Mouse (Mus musculus) limb, embryonic 14.5 days (tissue): ENCODE results near the gene Slc25a35. TPM values are rescaled to one million over a fixed set of nuclear protein-coding genes. Genes with fewer than 3 reads are reported as not detected.
A peak's percentile ranks its signal among the peaks of the same experiment; 100 is the strongest.

Experiments
- ATAC-seq: fragments of 200-750 bp; cut with Nextera tagmentation; 2 replicates; pipeline ENCODE4 v1.8.0; 2017; ENCODE audit warnings: low read depth, moderate number of reproducible peaks, moderate TSS enrichment; ENCODE audit not compliant: low FRiP score
- DNase-seq: peaks from one replicate; pipeline ENCODE4 v3.0.0-alpha.2; 2015; ENCODE audit warnings: low spot score
- H3K27ac ChIP-seq: fragments of 300-500 bp; sonication (generic); replicated peaks from 2 replicates; pipeline ENCODE4 v1.5.1; 2014; ENCODE audit warnings: low read depth, mild to moderate bottlenecking, low read length, moderate library complexity, mixed read lengths
- H3K27me3 ChIP-seq: fragments of 300-500 bp; sonication (generic); 2 replicates; pipeline ENCODE4 v1.6.1; 2014; ENCODE audit warnings: low read length, mixed read lengths; ENCODE audit not compliant: control insufficient read depth, insufficient read depth
- H3K36me3 ChIP-seq: fragments of 300-500 bp; sonication (generic); 2 replicates; pipeline ENCODE4 v1.6.1; 2014; ENCODE audit warnings: mild to moderate bottlenecking, low read length, moderate library complexity, mixed read lengths; ENCODE audit not compliant: control insufficient read depth, insufficient read depth
- H3K4me1 ChIP-seq: fragments of 300-500 bp; sonication (generic); 2 replicates; pipeline ENCODE4 v1.6.1; 2014; ENCODE audit warnings: antibody characterized with exemption, low read length, mixed read lengths; ENCODE audit not compliant: control insufficient read depth, insufficient read depth
- H3K4me2 ChIP-seq: fragments of 300-500 bp; sonication (generic); replicated peaks from 2 replicates; pipeline ENCODE4 v1.6.1; 2014; ENCODE audit warnings: low read depth, mild to moderate bottlenecking, low read length, moderate library complexity; ENCODE audit not compliant: severe bottlenecking
- H3K4me3 ChIP-seq: fragments of 300-500 bp; sonication (generic); replicated peaks from 2 replicates; pipeline ENCODE4 v1.5.1; 2014; ENCODE audit warnings: low read length
- H3K9ac ChIP-seq: fragments of 300-500 bp; sonication (generic); 2 replicates; pipeline ENCODE4 v1.6.1; 2014; ENCODE audit warnings: mild to moderate bottlenecking, low read depth, low read length, moderate library complexity; ENCODE audit not compliant: severe bottlenecking
- H3K9me3 ChIP-seq: fragments of 300-500 bp; sonication (generic); 2 replicates; pipeline ENCODE4 v1.6.1; 2016; ENCODE audit warnings: low read length; ENCODE audit not compliant: control insufficient read depth
- POLR2A ChIP-seq: fragments of 200-500 bp; IDR thresholded peaks from 2 replicates; pipeline ENCODE4 v1.8.0; 2012; ENCODE audit warnings: inconsistent platforms, mild to moderate bottlenecking, moderate library complexity, borderline replicate concordance; ENCODE audit not compliant: insufficient read depth, insufficient read length; ENCODE audit errors: extremely low read depth
- WGBS: fragments of 180-500 bp; shearing (Covaris S2); extraction: QIAGEN DNeasy Blood & Tissue Kit; methylation state at CpG from one replicate; pipeline ENCODE4 v1.1.7; 2014; 5-methylcytosine and 5-hydroxymethylcytosine counted together
- polyA plus RNA-seq, 2 experiments: library from polyadenylated mRNA; depleted of rRNA in 1 of 2; stranded (reverse) in 1 of 2; unstranded in 1 of 2; fragments of >200 nt; fragmentation: Nextera tagmentation in 1 of 2; extraction: Ambion mirVana in 1 of 2; gene quantifications; 2 replicates each; pipeline versions ENCODE4 v1.2.1 to v1.2.3; 2012 to 2014

Gene Slc25a35
- polyA plus RNA-seq (2012; rRNA removed), result 4.7 and 6.9 TPM in 2 replicates
- 2.8 TPM in 2 replicates for polyA plus RNA-seq (2014; fragmentation: Nextera tagmentation; extraction: Ambion mirVana)

GRCm38 (mm10) chr11:68967337-68968282 lies at the start of gene Slc25a35:
Gene Slc25a35 (plus strand): TSS chr11:68968131.
- H3K4me1 ChIP-seq, result peaks cover 5% of the 10 kb centered on the region

GRCm38 (mm10) chr11:68923191-68923590 lies 44.7 kb upstream of the Slc25a35 start:
- Histone ChIP-seq H3K27ac (no peak overlapping the region), H3K27me3 (no peaks in the 10 kb centered on the region), H3K9ac (no peak overlapping the region), H3K4me1 (no peaks in the 10 kb centered on the region), H3K36me3 (no peaks in the 10 kb centered on the region), H3K9me3 (no peaks in the 10 kb centered on the region), H3K4me3 (no peak overlapping the region), H3K4me2 (no peak overlapping the region)
- ATAC-seq (no peak), DNase-seq (no peak)
- 41% methylated on average over 3 of the region's 3 CpGs for WGBS
- TF ChIP-seq POLR2A, result no peak

More at GRCm38 (mm10) chr11:68967337-68968282, at the start of gene Slc25a35:
- no peak for TF ChIP-seq POLR2A
- Histone ChIP-seq H3K4me3 (peak within 1 kb of the TSS; percentile 60), H3K9ac (peak within 1 kb of the TSS; percentile 60), H3K27ac (no peak within 1 kb of the TSS), H3K27me3 (no peaks in the 10 kb centered on the region), H3K36me3 (no peaks in the 10 kb centered on the region), H3K9me3 (no peaks in the 10 kb centered on the region), H3K4me2 (peak within 1 kb of the TSS; percentile 95)
- DNase-seq (peak; percentile 89), ATAC-seq (peak; percentile 97)
- WGBS, result under 1% methylated on average over 50 of the region's 50 CpGs

DNA sequence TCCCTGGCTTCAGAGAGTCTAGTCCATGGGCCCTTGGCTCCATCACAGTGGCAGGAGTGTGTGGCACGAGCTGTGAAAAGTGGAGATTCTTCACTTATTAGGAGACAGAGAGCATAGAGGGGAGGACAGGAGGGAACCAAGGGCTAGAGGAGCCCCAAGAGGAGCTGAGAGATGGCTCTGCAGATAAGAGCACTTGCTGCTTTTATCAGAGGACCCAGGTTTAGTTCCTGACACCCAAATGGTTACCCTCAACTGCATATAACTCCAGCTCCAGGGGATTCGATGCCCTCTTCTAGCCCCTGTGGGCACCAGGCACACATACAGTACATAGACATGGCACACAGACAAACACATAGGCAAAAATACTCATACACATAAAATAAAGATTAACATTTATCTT lies 43.2 kb upstream of the Slc25a35 start:
- no peak for DNase-seq
- no peak overlapping the region for H3K9ac ChIP-seq
- H3K27me3 ChIP-seq, result no peaks in the 10 kb centered on the region
- H3K9me3 ChIP-seq, result no peaks in the 10 kb centered on the region
- H3K36me3 ChIP-seq, result no peaks in the 10 kb centered on the region
- no peak for ATAC-seq
- H3K4me3 ChIP-seq, result no peak overlapping the region
- no peak overlapping the region for H3K27ac ChIP-seq
- 85% methylated on average over 2 of the region's 2 CpGs for WGBS
- no peaks in the 10 kb centered on the region for H3K4me1 ChIP-seq
- no peak overlapping the region for H3K4me2 ChIP-seq
- no peak for TF ChIP-seq POLR2A

- WGBS, result 85% methylated on average over 3 of the region's 3 CpGs
Measured at GRCm38 (mm10) chr11:68926981-68927380, 41.0 kb upstream of the Slc25a35 start, which contains the start of gene Odf4. Gene Odf4 (minus strand): TSS chr11:68927081.

GRCm38 (mm10) chr11:68929947-68930346 lies 38.0 kb upstream of the Slc25a35 start:
- Histone ChIP-seq H3K4me3 (no peak overlapping the region), H3K27me3 (no peaks in the 10 kb centered on the region), H3K36me3 (no peaks in the 10 kb centered on the region), H3K4me2 (no peak overlapping the region), H3K9ac (no peak overlapping the region), H3K27ac (no peak overlapping the region), H3K4me1 (no peaks in the 10 kb centered on the region), H3K9me3 (no peaks in the 10 kb centered on the region)
- WGBS, result 81% methylated on average over 6 of the region's 6 CpGs
- no peak for TF ChIP-seq POLR2A
- no peak for ATAC-seq
- DNase-seq, result no peak

More at GRCm38 (mm10) chr11:68926981-68927380, 41.0 kb upstream of the Slc25a35 start, which contains the start of gene Odf4:
- Histone ChIP-seq H3K4me1 (no peaks in the 10 kb centered on the region), H3K36me3 (no peaks in the 10 kb centered on the region), H3K4me2 (no peak within 1 kb of the TSS), H3K9ac (no peak within 1 kb of the TSS), H3K4me3 (no peak within 1 kb of the TSS), H3K27ac (no peak within 1 kb of the TSS), H3K27me3 (no peaks in the 10 kb centered on the region), H3K9me3 (no peaks in the 10 kb centered on the region)
- no peak for TF ChIP-seq POLR2A
- no peak for DNase-seq
- no peak for ATAC-seq
